Mouse (Mus musculus) ovary, adult 2 months (tissue): ENCODE data around the gene Pop5. TPM values are rescaled to one million over a fixed set of nuclear protein-coding genes. Genes with fewer than 3 reads are reported as not detected.

Source experiments
- polyA plus RNA-seq: library from polyadenylated mRNA; depleted of rRNA; stranded (reverse); fragments of >200 nt; gene quantifications from 2 replicates; pipeline ENCODE4 v1.2.3, GENCODE M21; 2012; rRNA removed

Gene Pop5
- 123 and 173 TPM in 2 replicates for polyA plus RNA-seq

GRCm38 (mm10) chr5:115235786-115236263, at the start of gene Pop5:
Pop5 (plus strand) TSS chr5:115235836.

GRCm38 (mm10) chr5:115193669-115194625, 41.7 kb upstream of the Pop5 start, which contains the start of gene Cabp1:
Cabp1 (minus strand) TSS chr5:115194381.

GRCm38 (mm10) chr5:115272812-115273548, 37.3 kb downstream of the Pop5 start, which contains the start of gene Rnf10:
Rnf10 (minus strand) TSS chr5:115272898.

GRCm38 (mm10) chr5:115279226-115280049, 43.8 kb downstream of the Pop5 start, which contains the start of gene Coq5:
Coq5 (plus strand) TSS chr5:115279666.

Other genes starting within 250 kb of the Pop5 start
- gene Sppl3, start 224.7 kb upstream of the Pop5 start, polyA plus RNA-seq = 174 TPM in 2 replicates
- gene Gm10401, start 137.5 kb upstream of the Pop5 start, polyA plus RNA-seq = not detected in 2 replicates
- 141 and 147 TPM in 2 replicates for gene Acads, start 116.5 kb upstream of the Pop5 start, polyA plus RNA-seq
- 56.5 and 57.8 TPM in 2 replicates for gene Unc119b, start 100.9 kb upstream of the Pop5 start, polyA plus RNA-seq
- gene Mlec, start 77.7 kb upstream of the Pop5 start, polyA plus RNA-seq = 84.1 and 84.5 TPM in 2 replicates
- 7.9 and 9.0 TPM in 2 replicates for gene Cabp1, start 41.5 kb upstream of the Pop5 start, polyA plus RNA-seq
- 191 and 195 TPM in 2 replicates for gene Rnf10, start 37.1 kb downstream of the Pop5 start, polyA plus RNA-seq
- gene Coq5, start 43.8 kb downstream of the Pop5 start, polyA plus RNA-seq = 8.1 and 8.7 TPM in 2 replicates
- gene Dynll1, start 65.2 kb downstream of the Pop5 start, polyA plus RNA-seq = 250 and 284 TPM in 2 replicates
- 137 and 140 TPM in 2 replicates for gene Srsf9, start 91.3 kb downstream of the Pop5 start, polyA plus RNA-seq
- gene Gatc, start 105.3 kb downstream of the Pop5 start, polyA plus RNA-seq = 10.6 and 13.7 TPM in 2 replicates
- 4.7 and 6.8 TPM in 2 replicates for gene Triap1, start 105.4 kb downstream of the Pop5 start, polyA plus RNA-seq
- 3,325 and 3,970 TPM in 2 replicates for gene Cox6a1, start 113.1 kb downstream of the Pop5 start, polyA plus RNA-seq
- 44.6 and 51.8 TPM in 2 replicates for gene Msi1, start 193.8 kb downstream of the Pop5 start, polyA plus RNA-seq
- 6.8 and 20.6 TPM in 2 replicates for gene Pla2g1b, start 230.4 kb downstream of the Pop5 start, polyA plus RNA-seq
- 70.7 and 71.4 TPM in 2 replicates for gene Sirt4, start 248.9 kb downstream of the Pop5 start, polyA plus RNA-seq